Mouse (Mus musculus): ENCODE data around the gene Hoxb3. TPM values are rescaled to one million over a fixed set of nuclear protein-coding genes. Genes with fewer than 3 reads are reported as not detected.
A peak's percentile ranks its signal among the peaks of the same experiment; 100 is the strongest.

Gene Hoxb3
- polyA plus RNA-seq, 1 experiment from 2014 or later = 12.6 TPM

GRCm38 (mm10) chr11:96371726-96372125, 48.6 kb downstream of the Hoxb3 start:
- no peak overlapping the region for H3K4me2 ChIP-seq
- H3K27ac ChIP-seq (replicated peaks) = no peak overlapping the region
- H3K36me3 ChIP-seq = no peaks in the 10 kb centered on the region
- WGBS = 29% methylated on average over 3 of the region's 3 CpGs
- no peak overlapping the region for H3K4me3 ChIP-seq (replicated peaks)
- H3K9me3 ChIP-seq (replicated peaks) = no peaks in the 10 kb centered on the region
- no peak overlapping the region for H3K9ac ChIP-seq (replicated peaks)
- ATAC-seq (ENCODE audit: low FRiP score) = no peak
- peaks cover 6% of the 10 kb centered on the region; the same call in 1 of the 2 replicates for H3K27me3 ChIP-seq (replicated peaks)
- H3K4me1 ChIP-seq = peaks cover 13% of the 10 kb centered on the region

- H3K9ac ChIP-seq (replicated peaks) = no peak overlapping the region
- ATAC-seq (ENCODE audit: low FRiP score) = no peak
- H3K4me3 ChIP-seq (replicated peaks) = no peak overlapping the region
- H3K4me2 ChIP-seq = no peak overlapping the region
- peaks cover 6% of the 10 kb centered on the region; the same call in 1 of the 2 replicates for H3K27me3 ChIP-seq (replicated peaks)
- no peaks in the 10 kb centered on the region for H3K36me3 ChIP-seq
- no peak overlapping the region for H3K27ac ChIP-seq (replicated peaks)
- H3K9me3 ChIP-seq (replicated peaks) = no peaks in the 10 kb centered on the region
- WGBS = 7% methylated on average over 3 of the region's 3 CpGs
- H3K4me1 ChIP-seq = 0 out of 2 replicates have a peak, but pooled peaks cover 11% of the 10 kb centered on the region
Measured at GRCm38 (mm10) chr11:96372519-96372918, 49.4 kb downstream of the Hoxb3 start.

GRCm38 (mm10) chr11:96374810-96375209, 51.7 kb downstream of the Hoxb3 start:
- no peak overlapping the region for H3K27ac ChIP-seq (replicated peaks)
- H3K9me3 ChIP-seq (replicated peaks) = no peaks in the 10 kb centered on the region
- no peak overlapping the region for H3K9ac ChIP-seq (replicated peaks)
- WGBS = 46% methylated on average over 7 of the region's 7 CpGs
- H3K4me2 ChIP-seq = no peak overlapping the region
- H3K36me3 ChIP-seq = no peaks in the 10 kb centered on the region
- H3K4me1 ChIP-seq = 0 out of 2 replicates have a peak, but pooled peaks cover 7% of the 10 kb centered on the region
- no peak overlapping the region for H3K4me3 ChIP-seq (replicated peaks)
- H3K27me3 ChIP-seq (replicated peaks) = peaks cover 6% of the 10 kb centered on the region; the same call in 1 of the 2 replicates
- ATAC-seq (ENCODE audit: low FRiP score) = no peak

- H3K27ac ChIP-seq (replicated peaks) = no peak overlapping the region
- no peak for ATAC-seq (ENCODE audit: low FRiP score)
- no peak overlapping the region for H3K4me2 ChIP-seq
- H3K4me3 ChIP-seq (replicated peaks) = no peak overlapping the region
- H3K9me3 ChIP-seq (replicated peaks) = no peaks in the 10 kb centered on the region
- WGBS = 83% methylated on average over 5 of the region's 5 CpGs
- H3K27me3 ChIP-seq (replicated peaks) = no peaks in the 10 kb centered on the region
- H3K9ac ChIP-seq (replicated peaks) = no peak overlapping the region
- H3K4me1 ChIP-seq = no peaks in the 10 kb centered on the region
- no peaks in the 10 kb centered on the region for H3K36me3 ChIP-seq
Measured at GRCm38 (mm10) chr11:96383381-96383780, 60.3 kb downstream of the Hoxb3 start.

- no peak overlapping the region for H3K27ac ChIP-seq (replicated peaks)
- H3K36me3 ChIP-seq = no peaks in the 10 kb centered on the region
- H3K4me2 ChIP-seq = no peak overlapping the region
- no peaks in the 10 kb centered on the region for H3K27me3 ChIP-seq (replicated peaks)
- ATAC-seq (ENCODE audit: low FRiP score) = no peak
- no peak overlapping the region for H3K9ac ChIP-seq (replicated peaks)
- H3K4me3 ChIP-seq (replicated peaks) = no peak overlapping the region
- H3K4me1 ChIP-seq = 0 out of 2 replicates have a peak, but pooled peaks cover 6% of the 10 kb centered on the region
- H3K9me3 ChIP-seq (replicated peaks) = no peaks in the 10 kb centered on the region
- WGBS = 96% methylated on average over 2 of the region's 2 CpGs
Measured at GRCm38 (mm10) chr11:96387635-96388034, 64.5 kb downstream of the Hoxb3 start.

GRCm38 (mm10) chr11:96396772-96397626, 73.9 kb downstream of the Hoxb3 start:
- Histone ChIP-seq H3K9ac (replicated peaks) (no peak overlapping the region), H3K9me3 (replicated peaks) (no peaks in the 10 kb centered on the region), H3K36me3 (no peaks in the 10 kb centered on the region), H3K4me2 (no peak overlapping the region), H3K27me3 (replicated peaks) (no peaks in the 10 kb centered on the region), H3K27ac (replicated peaks) (no peak overlapping the region), H3K4me3 (replicated peaks) (no peak overlapping the region), H3K4me1 (peaks cover 11% of the 10 kb centered on the region; the same call in 1 of the 2 replicates)
- ATAC-seq (ENCODE audit: low FRiP score) = no peak
- WGBS = 19% methylated on average over 15 of the region's 15 CpGs

MicroRNAs within 50 kb of the gene (microRNA counts, 519-probe panel; counts per million panel counts)
- microRNA mmu-miR-10a = 4,412 counts per million, percentile 97 among the panel's probes with 10 or more counts

Small RNAs within 50 kb of the gene (microRNA-seq; reads per million reads assigned to microRNA genes)
- 187,043 reads per million, percentile 100 among the genes with 10 or more reads in this experiment for gene Mir10a

Other genes starting within 250 kb of the Hoxb3 start
- gene Atp5g1, start 247.7 kb upstream of the Hoxb3 start, polyA plus RNA-seq (2015; fragmentation: Nextera tagmentation; extraction: Ambion mirVana) = 863 and 912 TPM in 2 replicates
- gene Calcoco2, start 211.4 kb upstream of the Hoxb3 start, polyA plus RNA-seq (2015; fragmentation: Nextera tagmentation; extraction: Ambion mirVana) = not detected in 2 replicates
- 0.23 and 0.46 TPM in 2 replicates for gene Ttll6, start 189.5 kb upstream of the Hoxb3 start, polyA plus RNA-seq (2015; fragmentation: Nextera tagmentation; extraction: Ambion mirVana)
- 0.15 and 1.9 TPM in 2 replicates for gene Hoxb13, start 129.0 kb upstream of the Hoxb3 start, polyA plus RNA-seq (2015; fragmentation: Nextera tagmentation; extraction: Ambion mirVana)
- 55.7 and 57.5 TPM in 2 replicates for gene Hoxb9, start 51.9 kb upstream of the Hoxb3 start, polyA plus RNA-seq (2015; fragmentation: Nextera tagmentation; extraction: Ambion mirVana)
- gene Hoxb8, start 41.4 kb upstream of the Hoxb3 start, polyA plus RNA-seq (2015; fragmentation: Nextera tagmentation; extraction: Ambion mirVana) = 63.1 and 71.8 TPM in 2 replicates
- gene Hoxb7, start 36.7 kb upstream of the Hoxb3 start, polyA plus RNA-seq (2015; fragmentation: Nextera tagmentation; extraction: Ambion mirVana) = 101 and 115 TPM in 2 replicates
- gene Hoxb6, start 30.9 kb upstream of the Hoxb3 start, polyA plus RNA-seq (2015; fragmentation: Nextera tagmentation; extraction: Ambion mirVana) = 109 and 135 TPM in 2 replicates
- gene Hoxb5, start 20.0 kb upstream of the Hoxb3 start, polyA plus RNA-seq (2015; fragmentation: Nextera tagmentation; extraction: Ambion mirVana) = 39.5 and 106 TPM in 2 replicates
- gene Hoxb4, start 5.1 kb upstream of the Hoxb3 start, polyA plus RNA-seq (2015; fragmentation: Nextera tagmentation; extraction: Ambion mirVana) = 3.7 and 5.0 TPM in 2 replicates
- gene Hoxb2, start 27.2 kb downstream of the Hoxb3 start, polyA plus RNA-seq (2015; fragmentation: Nextera tagmentation; extraction: Ambion mirVana) = 33.7 and 42.3 TPM in 2 replicates
- 0.38 and 0.65 TPM in 2 replicates for gene Hoxb1, start 42.4 kb downstream of the Hoxb3 start, polyA plus RNA-seq (2015; fragmentation: Nextera tagmentation; extraction: Ambion mirVana)
- gene Skap1, start 141.3 kb downstream of the Hoxb3 start, polyA plus RNA-seq (2015; fragmentation: Nextera tagmentation; extraction: Ambion mirVana) = 7.9 and 24.2 TPM in 2 replicates